Mouse (Mus musculus): Measurements from ENCODE around the gene Dab1. TPM values are rescaled to one million over a fixed set of nuclear protein-coding genes. Genes with fewer than 3 reads are reported as not detected.

Dab1 gene
- polyA plus RNA-seq, 1 experiment from 2014 or later: 24.1 TPM

DNA sequence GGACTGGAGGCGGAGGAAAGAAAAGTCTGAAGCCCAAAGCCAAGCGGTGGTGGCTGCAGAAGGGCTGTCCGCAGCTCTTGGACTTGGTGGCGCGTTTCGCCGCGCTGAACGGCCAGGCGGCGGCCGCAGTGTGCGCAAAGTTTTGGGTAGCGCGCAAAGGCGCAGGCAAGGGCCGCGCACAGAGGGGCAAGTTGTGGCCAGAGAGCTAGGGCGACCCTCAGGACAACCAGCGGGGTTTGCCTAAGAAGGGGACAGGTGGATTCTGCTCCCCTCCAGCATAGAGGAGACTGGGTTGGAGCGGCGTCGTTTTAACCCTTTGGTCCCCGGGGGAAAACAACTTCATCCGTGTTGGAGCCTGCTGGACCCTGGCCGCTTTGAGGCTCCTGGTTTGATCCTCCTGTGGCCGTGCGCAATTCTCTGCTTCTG lies 800 bp downstream of the Dab1 start:
- ATAC-seq (replicated peaks; ENCODE audit: low FRiP score, low TSS enrichment, low read depth) (no peak), DNase-seq (ENCODE audit: low spot score) (peak; percentile 66)
- Histone ChIP-seq H3K36me3 (ENCODE audit: control insufficient read depth, insufficient read depth, low read length) (no peaks in the 10 kb centered on the region), H3K4me3 (ENCODE audit: low read depth, low read length) (peak overlapping the region; percentile 25), H3K9ac (ENCODE audit: low read length) (no peak overlapping the region), H3K27ac (ENCODE audit: low read depth) (no peak overlapping the region), H3K4me1 (replicated peaks; ENCODE audit: control insufficient read depth, insufficient read depth, low read length) (no peaks in the 10 kb centered on the region), H3K9me3 (ENCODE audit: control insufficient read depth, low read length) (no peaks in the 10 kb centered on the region), H3K27me3 (replicated peaks; ENCODE audit: control insufficient read depth, insufficient read depth, low read length) (peaks cover 57% of the 10 kb centered on the region), H3K4me2 (ENCODE audit: low read length) (peak overlapping the region; percentile 49)
- WGBS: under 1% methylated on average over 27 of the region's 28 CpGs

DNA sequence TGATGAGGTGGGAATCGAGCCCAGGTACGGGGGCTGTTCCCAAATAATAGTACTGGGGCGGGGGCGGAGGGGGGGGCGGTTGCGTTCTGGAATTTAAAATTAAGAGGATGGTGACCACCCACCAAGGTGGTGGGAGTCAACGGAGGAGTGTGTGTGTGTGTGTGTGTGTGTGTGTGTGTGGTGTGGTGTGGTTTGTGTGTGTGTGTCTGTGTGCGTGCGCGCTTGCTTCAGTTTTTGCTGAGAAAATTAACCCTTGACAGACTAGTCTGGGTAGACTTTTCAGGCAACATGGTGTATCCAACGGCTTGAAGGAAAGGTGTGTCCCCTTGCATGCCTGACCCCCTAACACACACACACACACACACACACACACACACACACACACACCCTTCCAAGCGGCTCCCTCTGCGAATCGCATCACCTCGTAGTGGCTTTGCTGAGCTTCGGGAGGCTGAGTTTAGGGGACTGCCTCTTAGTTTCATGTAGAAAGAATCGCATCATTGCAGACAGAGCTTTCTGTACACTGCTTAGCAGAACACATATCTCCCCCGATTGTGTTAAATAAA lies 1.5 kb downstream of the Dab1 start:
- H3K9me3 ChIP-seq (ENCODE audit: control insufficient read depth, low read length): no peaks in the 10 kb centered on the region
- 19% methylated on average over 18 of the region's 18 CpGs for WGBS
- no peak overlapping the region for H3K27ac ChIP-seq (ENCODE audit: low read depth)
- ATAC-seq (replicated peaks; ENCODE audit: low FRiP score, low TSS enrichment, low read depth): no peak
- no peak for DNase-seq (ENCODE audit: low spot score)
- H3K36me3 ChIP-seq (ENCODE audit: control insufficient read depth, insufficient read depth, low read length): no peaks in the 10 kb centered on the region
- H3K9ac ChIP-seq (ENCODE audit: low read length): no peak overlapping the region
- H3K4me3 ChIP-seq (ENCODE audit: low read depth, low read length): no peak overlapping the region
- no peaks in the 10 kb centered on the region for H3K4me1 ChIP-seq (replicated peaks; ENCODE audit: control insufficient read depth, insufficient read depth, low read length)
- peak overlapping the region; percentile 49; the same call in 1 of the 2 replicates for H3K4me2 ChIP-seq (ENCODE audit: low read length)
- H3K27me3 ChIP-seq (replicated peaks; ENCODE audit: control insufficient read depth, insufficient read depth, low read length): peaks cover 57% of the 10 kb centered on the region

DNA sequence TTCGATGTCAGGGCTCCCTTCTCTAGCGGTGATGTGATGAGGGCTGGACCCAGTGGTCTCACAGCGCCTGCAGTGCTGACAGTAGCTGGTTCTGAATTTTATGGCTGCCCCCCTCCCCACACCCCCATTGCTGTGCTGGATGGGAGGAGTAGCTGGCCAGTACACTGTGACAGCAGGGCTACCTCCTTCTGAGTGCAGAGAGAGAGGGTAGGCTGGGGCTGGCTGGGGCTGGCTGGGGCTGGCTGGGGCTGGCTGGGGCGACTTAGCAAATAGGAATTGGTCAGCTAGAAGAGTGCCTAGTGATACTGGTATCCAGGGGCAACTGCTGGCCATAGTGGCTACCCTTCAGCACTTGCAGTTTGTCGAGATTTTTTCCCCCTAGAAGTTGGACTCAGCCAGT lies 2.4 kb downstream of the Dab1 start:
- Histone ChIP-seq H3K4me3 (ENCODE audit: low read depth, low read length) (no peak overlapping the region), H3K27ac (ENCODE audit: low read depth) (no peak overlapping the region), H3K4me1 (replicated peaks; ENCODE audit: control insufficient read depth, insufficient read depth, low read length) (no peaks in the 10 kb centered on the region), H3K27me3 (replicated peaks; ENCODE audit: control insufficient read depth, insufficient read depth, low read length) (peaks cover 57% of the 10 kb centered on the region), H3K9me3 (ENCODE audit: control insufficient read depth, low read length) (no peaks in the 10 kb centered on the region), H3K4me2 (ENCODE audit: low read length) (no peak overlapping the region), H3K36me3 (ENCODE audit: control insufficient read depth, insufficient read depth, low read length) (no peaks in the 10 kb centered on the region), H3K9ac (ENCODE audit: low read length) (no peak overlapping the region)
- DNase-seq (ENCODE audit: low spot score) (no peak), ATAC-seq (replicated peaks; ENCODE audit: low FRiP score, low TSS enrichment, low read depth) (no peak)
- 16% methylated on average over 5 of the region's 5 CpGs for WGBS

DNA sequence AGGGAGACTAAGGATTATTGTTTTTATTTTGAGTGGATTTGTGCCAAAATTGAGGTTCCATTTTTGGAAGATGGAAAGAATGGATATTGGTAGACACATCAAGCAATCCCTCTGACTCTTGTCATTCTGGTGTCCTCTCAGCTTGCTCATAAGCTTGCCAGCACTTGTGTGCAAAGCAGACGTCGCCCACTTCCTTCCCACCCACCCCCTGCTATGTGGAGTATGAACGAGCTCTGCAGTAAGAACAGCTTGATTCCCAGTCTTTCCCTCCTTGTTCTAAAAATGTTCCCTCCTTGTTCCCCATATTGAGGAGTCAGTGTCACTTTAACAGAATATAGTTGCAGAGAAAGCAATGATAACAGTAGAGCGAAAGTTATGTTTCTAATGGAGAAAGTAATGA lies 11.0 kb downstream of the Dab1 start:
- 69% methylated on average over 4 of the region's 4 CpGs for WGBS
- no peak overlapping the region for H3K27ac ChIP-seq (ENCODE audit: low read depth)
- no peaks in the 10 kb centered on the region for H3K4me1 ChIP-seq (replicated peaks; ENCODE audit: control insufficient read depth, insufficient read depth, low read length)
- ATAC-seq (replicated peaks; ENCODE audit: low FRiP score, low TSS enrichment, low read depth) (no peak), DNase-seq (ENCODE audit: low spot score) (no peak)
- no peaks in the 10 kb centered on the region for H3K27me3 ChIP-seq (replicated peaks; ENCODE audit: control insufficient read depth, insufficient read depth, low read length)
- no peaks in the 10 kb centered on the region for H3K36me3 ChIP-seq (ENCODE audit: control insufficient read depth, insufficient read depth, low read length)
- no peak overlapping the region for H3K4me2 ChIP-seq (ENCODE audit: low read length)
- H3K9ac ChIP-seq (ENCODE audit: low read length): no peak overlapping the region
- no peak overlapping the region for H3K4me3 ChIP-seq (ENCODE audit: low read depth, low read length)
- H3K9me3 ChIP-seq (ENCODE audit: control insufficient read depth, low read length): no peaks in the 10 kb centered on the region

DNA sequence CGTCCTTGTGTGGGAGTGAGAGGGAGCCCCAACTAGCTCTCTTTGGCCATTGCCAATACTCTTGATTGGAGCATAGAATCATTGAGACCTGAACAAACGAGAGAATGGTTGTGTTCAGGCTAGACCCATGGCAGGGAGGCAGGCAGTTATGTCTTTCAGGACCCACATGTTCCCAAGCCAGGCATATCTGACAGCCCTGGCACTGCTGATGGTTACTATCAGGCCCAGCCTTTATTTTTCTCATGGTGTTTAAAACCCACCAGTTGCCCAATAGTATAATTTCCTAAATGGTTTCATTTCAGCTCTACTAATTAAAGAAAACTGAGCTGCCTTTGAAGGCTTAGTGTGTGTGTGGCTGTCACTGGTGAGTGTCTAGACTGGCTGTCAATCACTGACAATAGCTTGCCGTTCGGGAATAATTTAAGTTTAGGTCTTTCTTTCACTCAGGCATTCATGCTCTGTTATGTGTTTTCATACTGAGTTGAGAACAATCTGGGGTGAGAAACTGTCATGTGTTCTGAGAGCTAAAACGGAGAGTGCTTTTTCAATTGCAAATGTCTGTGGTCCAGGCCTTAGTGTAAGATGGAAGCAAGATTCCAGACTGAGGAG lies 17.1 kb downstream of the Dab1 start:
- DNase-seq (ENCODE audit: low spot score) (no peak), ATAC-seq (replicated peaks; ENCODE audit: low FRiP score, low TSS enrichment, low read depth) (no peak)
- no peaks in the 10 kb centered on the region for H3K27me3 ChIP-seq (replicated peaks; ENCODE audit: control insufficient read depth, insufficient read depth, low read length)
- no peak overlapping the region for H3K27ac ChIP-seq (ENCODE audit: low read depth)
- H3K36me3 ChIP-seq (ENCODE audit: control insufficient read depth, insufficient read depth, low read length): no peaks in the 10 kb centered on the region
- no peaks in the 10 kb centered on the region for H3K4me1 ChIP-seq (replicated peaks; ENCODE audit: control insufficient read depth, insufficient read depth, low read length)
- H3K9ac ChIP-seq (ENCODE audit: low read length): no peak overlapping the region
- no peaks in the 10 kb centered on the region for H3K9me3 ChIP-seq (ENCODE audit: control insufficient read depth, low read length)
- WGBS: 74% methylated on average over 5 of the region's 5 CpGs
- H3K4me2 ChIP-seq (ENCODE audit: low read length): no peak overlapping the region
- H3K4me3 ChIP-seq (ENCODE audit: low read depth, low read length): no peak overlapping the region

DNA sequence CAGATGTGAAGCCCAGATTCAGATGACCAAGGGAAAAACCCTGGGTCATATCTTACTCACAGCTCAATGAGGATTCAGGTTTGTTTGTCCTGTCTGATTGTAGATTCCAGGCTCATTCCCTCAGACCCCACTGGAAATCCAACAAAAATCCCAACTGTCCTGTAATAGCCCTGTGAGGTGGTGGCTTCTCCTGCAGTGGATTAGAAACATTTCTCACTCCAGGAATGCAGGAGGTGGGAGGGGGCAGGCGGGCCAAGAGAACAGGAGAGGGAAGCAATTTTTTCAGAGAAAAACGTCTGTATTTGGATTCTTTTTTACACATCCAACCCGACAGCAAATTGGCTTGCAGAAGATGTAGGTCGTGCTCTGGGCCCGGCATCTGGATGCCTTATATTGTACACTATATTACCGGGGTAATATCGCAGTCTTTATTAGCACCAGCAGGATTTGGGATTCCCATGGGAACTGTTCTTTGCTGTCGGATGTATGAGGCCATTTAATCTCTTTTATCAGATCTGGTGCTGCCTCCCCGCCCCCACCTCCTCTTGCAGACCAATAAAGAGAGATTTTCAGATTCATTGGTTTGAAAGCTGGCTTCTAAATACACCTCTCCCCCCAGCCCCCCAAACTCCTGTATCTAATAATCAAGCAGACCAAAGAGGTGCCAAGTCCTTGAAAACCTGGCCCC lies 29.2 kb downstream of the Dab1 start:
- 50% methylated on average over 9 of the region's 9 CpGs for WGBS

DNA sequence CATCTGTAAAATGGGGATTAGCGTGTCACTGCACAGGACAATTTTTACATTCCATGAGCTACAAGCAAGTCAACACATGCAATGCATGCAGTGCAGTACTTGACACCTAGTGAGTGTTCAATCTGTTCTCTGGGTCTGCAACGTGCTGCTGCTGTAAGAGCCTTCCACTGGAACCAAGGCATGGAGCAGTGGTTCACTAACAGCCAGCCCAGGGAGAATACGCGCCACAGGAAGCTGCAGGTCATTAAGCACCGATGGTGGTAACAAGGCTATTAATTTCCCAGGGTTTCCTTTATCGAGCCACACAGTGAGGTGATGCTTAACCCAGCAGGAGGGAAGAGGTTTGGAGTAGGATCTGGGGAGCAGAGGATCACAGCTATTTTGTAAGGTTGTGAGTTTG lies 36.6 kb downstream of the Dab1 start:
- H3K9me3 ChIP-seq (ENCODE audit: control insufficient read depth, low read length): no peaks in the 10 kb centered on the region
- no peak overlapping the region for H3K4me3 ChIP-seq (ENCODE audit: low read depth, low read length)
- no peak overlapping the region for H3K27ac ChIP-seq (ENCODE audit: low read depth)
- no peak overlapping the region for H3K4me2 ChIP-seq (ENCODE audit: low read length)
- no peak overlapping the region for H3K9ac ChIP-seq (ENCODE audit: low read length)
- no peaks in the 10 kb centered on the region for H3K36me3 ChIP-seq (ENCODE audit: control insufficient read depth, insufficient read depth, low read length)
- ATAC-seq (replicated peaks; ENCODE audit: low FRiP score, low TSS enrichment, low read depth) (no peak), DNase-seq (ENCODE audit: low spot score) (no peak)
- 34% methylated on average over 6 of the region's 6 CpGs for WGBS
- no peaks in the 10 kb centered on the region for H3K27me3 ChIP-seq (replicated peaks; ENCODE audit: control insufficient read depth, insufficient read depth, low read length)
- no peaks in the 10 kb centered on the region for H3K4me1 ChIP-seq (replicated peaks; ENCODE audit: control insufficient read depth, insufficient read depth, low read length)

More for the DNA sequence above, 29.2 kb downstream of the Dab1 start:
- Histone ChIP-seq H3K9ac (ENCODE audit: low read length) (no peak overlapping the region), H3K4me1 (replicated peaks; ENCODE audit: control insufficient read depth, insufficient read depth, low read length) (no peaks in the 10 kb centered on the region), H3K27me3 (replicated peaks; ENCODE audit: control insufficient read depth, insufficient read depth, low read length) (no peaks in the 10 kb centered on the region), H3K4me3 (ENCODE audit: low read depth, low read length) (no peak overlapping the region), H3K36me3 (ENCODE audit: control insufficient read depth, insufficient read depth, low read length) (no peaks in the 10 kb centered on the region), H3K4me2 (ENCODE audit: low read length) (no peak overlapping the region), H3K9me3 (ENCODE audit: control insufficient read depth, low read length) (no peaks in the 10 kb centered on the region), H3K27ac (ENCODE audit: low read depth) (no peak overlapping the region)
- ATAC-seq (replicated peaks; ENCODE audit: low FRiP score, low TSS enrichment, low read depth) (no peak), DNase-seq (ENCODE audit: low spot score) (no peak)

DNA sequence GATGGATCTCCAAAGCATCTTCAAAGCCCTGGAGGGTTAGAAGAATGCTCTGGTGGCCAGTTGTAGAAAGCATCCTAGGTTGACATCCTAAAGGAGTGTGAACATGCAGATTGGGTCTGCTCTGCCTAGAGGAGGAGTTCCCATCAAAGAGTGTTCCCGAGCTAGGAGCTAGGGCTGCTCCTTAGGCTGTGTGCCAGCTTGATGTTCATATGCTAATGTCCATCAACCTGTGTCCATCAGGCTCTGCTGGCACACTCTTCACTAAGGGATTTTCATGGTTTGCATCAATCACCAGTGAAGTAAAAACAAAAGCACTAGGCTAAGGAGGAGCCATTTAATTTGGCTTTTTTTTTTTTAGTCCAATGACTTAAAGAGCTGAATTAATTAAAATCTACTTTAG lies 42.2 kb downstream of the Dab1 start:
- no peak overlapping the region for H3K4me2 ChIP-seq (ENCODE audit: low read length)
- H3K9me3 ChIP-seq (ENCODE audit: control insufficient read depth, low read length): no peaks in the 10 kb centered on the region
- ATAC-seq (replicated peaks; ENCODE audit: low FRiP score, low TSS enrichment, low read depth) (no peak), DNase-seq (ENCODE audit: low spot score) (no peak)
- no peak overlapping the region for H3K27ac ChIP-seq (ENCODE audit: low read depth)
- H3K27me3 ChIP-seq (replicated peaks; ENCODE audit: control insufficient read depth, insufficient read depth, low read length): no peaks in the 10 kb centered on the region
- no peaks in the 10 kb centered on the region for H3K36me3 ChIP-seq (ENCODE audit: control insufficient read depth, insufficient read depth, low read length)
- WGBS: 63% methylated on average over 1 of the region's 1 CpGs
- H3K4me1 ChIP-seq (replicated peaks; ENCODE audit: control insufficient read depth, insufficient read depth, low read length): no peaks in the 10 kb centered on the region
- H3K9ac ChIP-seq (ENCODE audit: low read length): no peak overlapping the region
- H3K4me3 ChIP-seq (ENCODE audit: low read depth, low read length): no peak overlapping the region

DNA sequence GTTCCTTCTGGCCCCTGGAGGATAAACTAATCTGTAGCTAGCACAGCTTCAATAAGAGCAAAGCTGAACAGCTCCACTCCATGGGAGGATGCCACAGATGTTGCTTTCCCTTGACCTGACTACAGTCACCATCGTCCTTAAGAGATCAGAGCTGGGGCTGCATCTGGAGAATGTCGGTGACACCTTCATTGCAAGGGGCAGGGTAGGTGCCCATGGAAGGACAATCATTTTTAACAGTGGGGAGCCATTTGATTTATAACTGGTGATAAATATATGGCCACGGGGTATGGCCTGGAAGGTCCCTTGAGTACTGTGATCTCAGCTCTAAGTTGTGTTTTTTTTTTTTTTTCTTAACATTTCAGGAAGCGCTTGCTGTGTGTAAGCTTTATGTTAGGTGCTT lies 48.3 kb downstream of the Dab1 start:
- no peak for DNase-seq (ENCODE audit: low spot score)
- H3K9me3 ChIP-seq (ENCODE audit: control insufficient read depth, low read length): no peaks in the 10 kb centered on the region
- H3K4me1 ChIP-seq (replicated peaks; ENCODE audit: control insufficient read depth, insufficient read depth, low read length): no peaks in the 10 kb centered on the region
- H3K27ac ChIP-seq (ENCODE audit: low read depth): no peak overlapping the region
- H3K9ac ChIP-seq (ENCODE audit: low read length): no peak overlapping the region
- ATAC-seq (replicated peaks; ENCODE audit: low FRiP score, low TSS enrichment, low read depth): no peak
- H3K4me2 ChIP-seq (ENCODE audit: low read length): no peak overlapping the region
- H3K36me3 ChIP-seq (ENCODE audit: control insufficient read depth, insufficient read depth, low read length): no peaks in the 10 kb centered on the region
- 61% methylated on average over 4 of the region's 4 CpGs for WGBS
- no peak overlapping the region for H3K4me3 ChIP-seq (ENCODE audit: low read depth, low read length)
- H3K27me3 ChIP-seq (replicated peaks; ENCODE audit: control insufficient read depth, insufficient read depth, low read length): no peaks in the 10 kb centered on the region

Data from intestine, embryonic 14.5 days (tissue).